26 mouse cellular contexts compared by ENCODE assay signal in the genomic region with DNA sequence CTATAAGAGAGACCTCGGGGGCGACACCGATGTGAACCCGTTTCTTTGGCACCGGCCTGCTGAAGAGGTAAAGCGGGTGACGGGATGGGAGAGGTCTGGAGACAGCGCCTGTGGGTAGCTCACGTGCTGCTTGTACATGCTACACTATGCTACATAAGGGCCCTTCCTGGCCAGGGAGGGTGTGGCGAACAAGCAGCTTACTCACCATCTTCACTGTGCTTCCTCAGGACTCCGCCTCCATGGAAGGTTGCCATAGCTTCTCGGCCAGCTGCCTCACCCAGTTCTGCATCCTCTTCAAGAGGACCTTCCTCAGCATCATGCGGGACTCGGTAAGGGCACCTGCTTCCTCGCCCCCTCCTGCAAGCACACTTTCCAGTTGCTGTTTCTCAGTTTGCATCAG. TPM values are rescaled to one million over a fixed set of nuclear protein-coding genes. Genes with fewer than 3 reads are reported as not detected.
DNase-seq lines count a peak whose midpoint lies in the region; ATAC-seq and TF ChIP-seq lines count a peak whose summit lies in the region.
"Had no signal": no experiment of that assay in that cellular context is flagged by ENCODE, and none has a peak within 500 bp of the region (broad histone marks: within the 10 kb centered on the region; RNA-seq: fewer than 3 reads in every experiment).

No protein-coding gene starts in this region.

- no peak overlapping the region for H3K27ac ChIP-seq in kidney, adult 2 months (ENCODE audit: insufficient read depth, low read depth, low read length)
- H3K27ac ChIP-seq in thymus, adult 2 months (ENCODE audit: control insufficient read depth, insufficient read depth, low read length) = no peak overlapping the region
- H3K27ac ChIP-seq in hindbrain, embryonic 12.5 days = no peak overlapping the region
- H3K27ac ChIP-seq: hindbrain, embryonic 13.5 days; midbrain, embryonic 10.5 days had no signal

- TF ChIP-seq POLR2A in kidney, adult 2 months (IDR thresholded peaks at IDR 0.05; ENCODE audit: low read depth, low read length) = no peak
- no peak for TF ChIP-seq POLR2A in thymus, adult 2 months (IDR thresholded peaks at IDR 0.05; ENCODE audit: control insufficient read depth, extremely low read depth, insufficient read depth, low read length, poor library complexity)

- TF ChIP-seq CTCF in kidney, adult 2 months (conservative IDR thresholded peaks at IDR 0.05; ENCODE audit: insufficient read depth, insufficient read length, low read depth, low read length) = no peak
- no peak for TF ChIP-seq CTCF in thymus, adult 2 months (IDR thresholded peaks at IDR 0.05; ENCODE audit: borderline replicate concordance, control insufficient read depth, extremely low read depth, insufficient read depth, low read length, poor library complexity)

- DNase-seq in kidney, adult 2 months = peak; percentile 16
- DNase-seq in kidney, adult 9 months = no peak
- peak; percentile 8 for DNase-seq in urinary bladder, postnatal 25 days (ENCODE audit: low spot score)
- DNase-seq in urinary bladder, postnatal 10 days (ENCODE audit: low spot score) = no peak
- DNase-seq in lung, postnatal 36 days = peak; percentile 52
- no peak for DNase-seq in ovary, postnatal 36 days (ENCODE audit: low spot score)
- no peak for DNase-seq in thymus, adult 2 months
- DNase-seq: adrenal gland, adult 8-10 months; cerebellum, adult 18-20 months; cerebellum, postnatal 14 days; forebrain, postnatal 0 days; kidney, adult 11 months; kidney, postnatal 10 days; thymus, postnatal 36 days had no signal

- ATAC-seq in hindbrain, embryonic 12.5 days (ENCODE audit: low FRiP score) = no peak
- ATAC-seq: activated CD4-positive, CD25-positive, alpha-beta regulatory T cell, adult 4 months; forebrain, postnatal 0 days; midbrain, embryonic 16.5 days had no signal

- no peaks in the 10 kb centered on the region for H3K36me3 ChIP-seq in kidney, adult 2 months (ENCODE audit: control insufficient read depth, insufficient read depth, low read length)
- peaks cover 98% of the 10 kb centered on the region for H3K36me3 ChIP-seq in thymus, adult 2 months (ENCODE audit: control insufficient read depth, insufficient read depth, low read length)
- H3K36me3 ChIP-seq in hindbrain, embryonic 12.5 days = peaks cover 30% of the 10 kb centered on the region

- H3K27me3 ChIP-seq in kidney, adult 2 months (replicated peaks; ENCODE audit: control insufficient read depth, insufficient read depth, low read length) = no peaks in the 10 kb centered on the region
- H3K27me3 ChIP-seq in thymus, adult 2 months (ENCODE audit: control insufficient read depth, insufficient read depth, low read length) = no peaks in the 10 kb centered on the region
- H3K27me3 ChIP-seq in hindbrain, embryonic 12.5 days = no peaks in the 10 kb centered on the region
- H3K27me3 ChIP-seq: hindbrain, embryonic 13.5 days had no signal

- H3K4me1 ChIP-seq in kidney, adult 2 months (ENCODE audit: control insufficient read depth, insufficient read depth, low read length) = no peaks in the 10 kb centered on the region
- 0 out of 2 replicates have a peak, but pooled peaks cover 2% of the 10 kb centered on the region for H3K4me1 ChIP-seq in thymus, adult 2 months (replicated peaks; ENCODE audit: control insufficient read depth, insufficient read depth, low read length)
- peaks cover 11% of the 10 kb centered on the region for H3K4me1 ChIP-seq in hindbrain, embryonic 12.5 days

- no peak overlapping the region for H3K4me2 ChIP-seq in hindbrain, embryonic 12.5 days (replicated peaks)
- H3K4me2 ChIP-seq: hindbrain, embryonic 13.5 days had no signal

- no peak overlapping the region for H3K4me3 ChIP-seq in kidney, adult 2 months (ENCODE audit: insufficient read depth, low read depth, low read length)
- no peak overlapping the region for H3K4me3 ChIP-seq in thymus, adult 2 months (ENCODE audit: control insufficient read depth, insufficient read depth, low read length)
- H3K4me3 ChIP-seq in hindbrain, embryonic 12.5 days = no peak overlapping the region
- H3K4me3 ChIP-seq: hindbrain, embryonic 13.5 days; midbrain, embryonic 10.5 days had no signal

- no peak overlapping the region for H3K9ac ChIP-seq in hindbrain, embryonic 12.5 days
- H3K9ac ChIP-seq: forebrain, postnatal 0 days; hindbrain, embryonic 13.5 days had no signal

- no peaks in the 10 kb centered on the region for H3K9me3 ChIP-seq in hindbrain, embryonic 12.5 days (replicated peaks)
- H3K9me3 ChIP-seq: hindbrain, embryonic 13.5 days; midbrain, embryonic 10.5 days had no signal

- 88% methylated on average over 15 of the region's 15 CpGs for WGBS in kidney, adult 2 months
- WGBS in thymus, adult 2 months = 95% methylated on average over 15 of the region's 15 CpGs
- WGBS in hindbrain, embryonic 12.5 days = 91% methylated on average over 15 of the region's 15 CpGs

RNA-seq across cellular contexts. Expression of gene Tff3, which starts 21.1 kb away (rescaled TPM):
- polyA plus RNA-seq in kidney, adult 2 months (2012; rRNA removed) = not detected in 2 replicates
- 10.1 and 10.4 TPM in 2 replicates for polyA plus RNA-seq in thymus, adult 2 months (2012; rRNA removed)
- polyA plus RNA-seq in hindbrain, embryonic 12.5 days (2016; fragmentation: Nextera tagmentation; extraction: Ambion mirVana) = 0.53 TPM in 1 of 2 replicates, not detected in the other
- polyA plus RNA-seq: activated CD4-positive, CD25-positive, alpha-beta regulatory T cell, adult 4 months; embryonic facial prominence, embryonic 11.5 days; heart, embryonic 14.5 days; limb, embryonic 11.5 days; neural tube, embryonic 14.5 days; spleen, adult 2 months had no signal

RNA-seq across cellular contexts. Expression of gene Tff2, which starts 35.7 kb away (rescaled TPM):
- polyA plus RNA-seq in kidney, adult 2 months (2012; rRNA removed) = 0.20 TPM in 1 of 2 replicates, not detected in the other
- 1.4 and 2.8 TPM in 2 replicates for polyA plus RNA-seq in thymus, adult 2 months (2012; rRNA removed)
- polyA plus RNA-seq in hindbrain, embryonic 12.5 days (2016; fragmentation: Nextera tagmentation; extraction: Ambion mirVana) = not detected in 2 replicates
- polyA plus RNA-seq: activated CD4-positive, CD25-positive, alpha-beta regulatory T cell, adult 4 months; embryonic facial prominence, embryonic 11.5 days; forebrain, embryonic 11.5 days; forebrain, postnatal 0 days; heart, embryonic 14.5 days; hindbrain, embryonic 13.5 days; limb, embryonic 11.5 days; liver, adult 2 months; midbrain, embryonic 10.5 days; midbrain, embryonic 16.5 days; neural tube, embryonic 14.5 days had no signal

RNA-seq across cellular contexts. Expression of gene Abcg1, which starts 50.9 kb away (rescaled TPM):
- polyA plus RNA-seq in kidney, adult 2 months (2012; rRNA removed) = 7.6 and 8.2 TPM in 2 replicates
- polyA plus RNA-seq in thymus, adult 2 months (2012; rRNA removed) = 103 and 107 TPM in 2 replicates
- polyA plus RNA-seq in hindbrain, embryonic 12.5 days (2016; fragmentation: Nextera tagmentation; extraction: Ambion mirVana) = 15.3 and 17.5 TPM in 2 replicates

RNA-seq across cellular contexts. Expression of gene Tff1, which starts 56.7 kb away (rescaled TPM):
- polyA plus RNA-seq in kidney, adult 2 months (2012; rRNA removed) = 0.31 TPM in 1 of 2 replicates, not detected in the other
- polyA plus RNA-seq in thymus, adult 2 months (2012; rRNA removed) = 2.1 and 2.7 TPM in 2 replicates
- not detected in 2 replicates for polyA plus RNA-seq in hindbrain, embryonic 12.5 days (2016; fragmentation: Nextera tagmentation; extraction: Ambion mirVana)
- polyA plus RNA-seq: embryonic facial prominence, embryonic 11.5 days; forebrain, embryonic 11.5 days; forebrain, postnatal 0 days; heart, embryonic 14.5 days; hindbrain, embryonic 13.5 days; limb, embryonic 11.5 days; midbrain, embryonic 10.5 days; midbrain, embryonic 16.5 days; neural tube, embryonic 14.5 days; spleen, adult 2 months had no signal

Comparison
In these comparisons a context has a peak if more than half of its experiments do, and no peak if none do; other contexts are left out.
1. DNase-seq: peak in kidney, adult 2 months (single experiment), urinary bladder, postnatal 25 days (single experiment) and lung, postnatal 36 days (single experiment); none in kidney, adult 9 months (single experiment), urinary bladder, postnatal 10 days (single experiment), ovary, postnatal 36 days (single experiment) and thymus, adult 2 months (single experiment).